Mouse (Mus musculus) hindbrain, embryonic 14.5 days (tissue): ENCODE results near the gene Ntrk3. TPM values are rescaled to one million over a fixed set of nuclear protein-coding genes. Genes with fewer than 3 reads are reported as not detected.

Experiments
- ATAC-seq: fragments of 200-750 bp; cut with Nextera tagmentation; 2 replicates; pipeline ENCODE4 v1.8.0; 2017; ENCODE audit warnings: moderate number of reproducible peaks, mild to moderate bottlenecking, moderate TSS enrichment, moderate library complexity; ENCODE audit not compliant: low FRiP score
- DNase-seq: peaks from one replicate; pipeline ENCODE4 v3.0.0-alpha.2; 2015; ENCODE audit warnings: low spot score
- H3K27ac ChIP-seq: fragments of 300-500 bp; sonication (generic); 2 replicates; pipeline ENCODE4 v1.5.1; 2014; ENCODE audit warnings: mild to moderate bottlenecking, moderate library complexity
- H3K27me3 ChIP-seq: fragments of 300-500 bp; sonication (generic); 2 replicates; pipeline ENCODE4 v1.6.1; 2014; ENCODE audit warnings: mild to moderate bottlenecking, low read length, mixed read lengths; ENCODE audit not compliant: control insufficient read depth, insufficient read depth
- H3K36me3 ChIP-seq: fragments of 300-500 bp; sonication (generic); replicated peaks from 2 replicates; pipeline ENCODE4 v1.6.1; 2014; ENCODE audit not compliant: control insufficient read depth, insufficient read depth
- H3K4me1 ChIP-seq: fragments of 300-500 bp; sonication (generic); replicated peaks from 2 replicates; pipeline ENCODE4 v1.6.1; 2014; ENCODE audit warnings: antibody characterized with exemption, low read length, mixed read lengths; ENCODE audit not compliant: control insufficient read depth, insufficient read depth
- H3K4me2 ChIP-seq: fragments of 300-500 bp; sonication (generic); replicated peaks from 2 replicates; pipeline ENCODE4 v1.6.1; 2014; ENCODE audit warnings: mild to moderate bottlenecking, moderate library complexity
- H3K4me3 ChIP-seq: fragments of 300-500 bp; sonication (generic); replicated peaks from 2 replicates; pipeline ENCODE4 v1.5.1; 2014; ENCODE audit warnings: mild to moderate bottlenecking, low read length
- H3K9ac ChIP-seq: fragments of 300-500 bp; sonication (generic); 2 replicates; pipeline ENCODE4 v1.6.1; 2014
- H3K9me3 ChIP-seq: fragments of 300-500 bp; sonication (generic); 2 replicates; pipeline ENCODE4 v1.6.1; 2016; ENCODE audit warnings: low read length; ENCODE audit not compliant: control insufficient read depth
- WGBS: fragments of 180-500 bp; shearing (Covaris S2); extraction: QIAGEN DNeasy Blood & Tissue Kit; methylation state at CpG from one replicate; pipeline ENCODE4 v1.1.7; 2014; 5-methylcytosine and 5-hydroxymethylcytosine counted together
- polyA plus RNA-seq: library from polyadenylated mRNA; unstranded; fragments of >200 nt; fragmentation: Nextera tagmentation; extraction: Ambion mirVana; gene quantifications from 2 replicates; pipeline ENCODE4 v1.2.1, GENCODE M21; 2014

Gene Ntrk3
- polyA plus RNA-seq, 1 experiment from 2014 or later = 25.9 TPM

DNA sequence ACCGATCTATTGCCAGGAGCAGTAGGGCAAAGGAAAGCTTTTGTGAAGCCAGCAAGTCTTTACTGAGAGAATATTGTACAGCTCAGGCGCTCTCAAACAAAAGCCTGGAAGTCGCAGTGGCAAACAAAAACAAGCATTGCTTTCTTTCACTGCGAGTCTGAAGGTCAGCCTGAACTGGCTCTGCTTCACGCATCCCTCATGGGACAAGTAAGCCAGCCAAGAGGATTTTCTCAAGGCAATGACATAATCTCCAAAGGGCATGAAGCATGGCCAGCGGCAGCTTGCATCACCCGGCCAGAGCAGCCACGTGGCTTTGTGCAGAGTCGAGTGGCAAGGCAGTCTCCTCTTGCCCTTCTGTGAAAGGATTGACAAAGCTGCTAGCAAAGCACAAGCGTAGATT is 79.8 kb downstream of the Ntrk3 start:
- WGBS = 35% methylated on average over 10 of the region's 10 CpGs
- ATAC-seq = peak; percentile 40; the same call in 1 of the 2 replicates
- no peaks in the 10 kb centered on the region for H3K4me1 ChIP-seq
- H3K4me2 ChIP-seq = no peak overlapping the region
- no peak overlapping the region for H3K4me3 ChIP-seq
- no peak overlapping the region for H3K27ac ChIP-seq
- no peaks in the 10 kb centered on the region for H3K36me3 ChIP-seq
- H3K27me3 ChIP-seq = no peaks in the 10 kb centered on the region
- DNase-seq = peak; percentile 38
- H3K9ac ChIP-seq = no peak overlapping the region
- no peaks in the 10 kb centered on the region for H3K9me3 ChIP-seq

DNA sequence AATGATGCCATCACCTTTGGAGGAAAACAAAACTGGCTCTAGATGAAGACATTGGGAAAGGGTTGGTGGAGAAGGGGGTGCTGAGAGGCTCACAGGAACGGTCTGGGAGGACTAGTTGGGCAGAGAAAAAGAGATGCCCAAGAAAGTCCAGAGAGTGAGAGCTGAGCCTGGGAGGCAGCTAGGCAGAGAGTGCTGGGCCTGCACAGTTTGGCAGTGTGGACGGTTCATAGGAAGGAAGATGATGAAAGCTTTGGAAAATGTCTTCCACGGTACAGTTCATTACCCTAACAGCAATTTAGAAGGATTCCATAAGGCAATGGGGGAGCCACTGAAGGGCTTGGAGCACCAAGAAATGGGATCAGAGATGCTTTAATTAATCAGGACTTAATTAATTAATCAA is 81.6 kb downstream of the Ntrk3 start:
- DNase-seq (no peak), ATAC-seq (no peak)
- Histone ChIP-seq H3K9me3 (no peaks in the 10 kb centered on the region), H3K4me3 (no peak overlapping the region), H3K4me1 (no peaks in the 10 kb centered on the region), H3K36me3 (no peaks in the 10 kb centered on the region), H3K27ac (no peak overlapping the region), H3K4me2 (no peak overlapping the region), H3K9ac (no peak overlapping the region), H3K27me3 (no peaks in the 10 kb centered on the region)
- 58% methylated on average over 3 of the region's 3 CpGs for WGBS

DNA sequence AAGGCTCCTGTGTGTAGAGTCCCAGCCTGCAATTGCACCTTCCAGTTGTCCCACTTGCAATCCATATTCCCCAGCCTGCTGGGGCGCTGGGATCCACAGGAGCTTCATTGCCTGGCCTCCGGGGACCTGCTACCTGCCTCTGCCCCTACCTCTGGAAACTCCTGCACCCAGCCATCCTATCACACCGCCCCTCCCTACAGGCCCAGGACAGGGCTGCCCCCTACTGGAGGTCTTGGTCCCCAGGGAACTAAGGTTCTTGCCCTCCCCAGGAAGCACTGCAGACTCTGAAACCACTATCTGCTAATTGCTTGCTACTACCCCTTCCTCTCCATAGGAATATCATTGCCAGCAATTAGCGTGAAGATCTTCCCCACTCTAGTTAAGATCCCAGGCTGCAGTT is 84.1 kb downstream of the Ntrk3 start:
- Histone ChIP-seq H3K9ac (no peak overlapping the region), H3K36me3 (no peaks in the 10 kb centered on the region), H3K4me1 (no peaks in the 10 kb centered on the region), H3K27me3 (no peaks in the 10 kb centered on the region), H3K4me3 (no peak overlapping the region), H3K27ac (no peak overlapping the region), H3K9me3 (no peaks in the 10 kb centered on the region), H3K4me2 (no peak overlapping the region)
- DNase-seq (no peak), ATAC-seq (0 out of 2 replicates have a peak, but pooled peaks have one; percentile 19)
- 42% methylated on average over 4 of the region's 4 CpGs for WGBS

DNA sequence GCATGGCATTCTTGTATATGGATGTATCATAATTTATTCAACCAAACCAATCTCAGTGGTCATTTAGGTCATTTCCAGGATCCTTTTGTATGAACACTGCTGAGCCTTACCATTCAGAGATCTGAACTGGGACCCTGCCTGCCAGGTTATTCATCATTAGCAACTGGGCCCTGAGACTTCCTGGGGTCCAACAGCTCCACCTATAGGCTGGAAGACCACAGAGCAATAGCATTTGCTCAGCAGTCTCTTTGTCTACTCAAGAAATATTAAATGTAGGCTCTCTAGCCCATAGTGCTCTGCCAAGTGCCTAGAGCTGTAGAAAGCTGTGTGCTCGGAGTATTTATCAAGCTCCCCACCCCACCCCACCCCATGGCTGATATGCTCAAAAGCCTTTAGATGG is 85.5 kb downstream of the Ntrk3 start:
- no peak overlapping the region for H3K4me2 ChIP-seq
- no peak overlapping the region for H3K27ac ChIP-seq
- no peaks in the 10 kb centered on the region for H3K4me1 ChIP-seq
- no peaks in the 10 kb centered on the region for H3K36me3 ChIP-seq
- DNase-seq (no peak), ATAC-seq (no peak)
- no peaks in the 10 kb centered on the region for H3K9me3 ChIP-seq
- no peak overlapping the region for H3K9ac ChIP-seq
- no peak overlapping the region for H3K4me3 ChIP-seq
- H3K27me3 ChIP-seq = no peaks in the 10 kb centered on the region
- 77% methylated on average over 1 of the region's 1 CpGs for WGBS

DNA sequence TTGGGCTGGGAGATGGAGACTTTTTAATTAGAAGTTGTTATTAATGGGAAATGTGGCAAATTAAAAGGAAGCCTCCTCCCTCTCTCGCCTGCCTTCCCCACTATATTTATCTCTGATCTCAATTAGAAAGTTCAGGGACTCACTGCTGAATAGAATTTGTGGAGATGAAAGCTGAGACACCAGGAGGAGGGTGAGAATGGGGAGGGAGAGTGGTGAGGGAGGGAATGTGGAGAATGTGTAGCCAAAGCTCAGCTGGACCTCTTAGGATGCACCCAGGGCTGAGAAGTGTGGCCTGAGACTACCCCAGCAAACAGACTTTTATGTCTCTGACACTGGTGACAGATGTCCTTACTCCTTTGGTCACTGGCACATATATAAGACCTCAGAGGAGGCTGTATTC is 86.3 kb downstream of the Ntrk3 start:
- no peaks in the 10 kb centered on the region for H3K9me3 ChIP-seq
- no peak overlapping the region for H3K4me3 ChIP-seq
- no peaks in the 10 kb centered on the region for H3K4me1 ChIP-seq
- WGBS = 35% methylated on average over 1 of the region's 1 CpGs
- DNase-seq (no peak), ATAC-seq (no peak)
- H3K9ac ChIP-seq = no peak overlapping the region
- no peak overlapping the region for H3K27ac ChIP-seq
- H3K36me3 ChIP-seq = no peaks in the 10 kb centered on the region
- H3K27me3 ChIP-seq = no peaks in the 10 kb centered on the region
- H3K4me2 ChIP-seq = no peak overlapping the region

DNA sequence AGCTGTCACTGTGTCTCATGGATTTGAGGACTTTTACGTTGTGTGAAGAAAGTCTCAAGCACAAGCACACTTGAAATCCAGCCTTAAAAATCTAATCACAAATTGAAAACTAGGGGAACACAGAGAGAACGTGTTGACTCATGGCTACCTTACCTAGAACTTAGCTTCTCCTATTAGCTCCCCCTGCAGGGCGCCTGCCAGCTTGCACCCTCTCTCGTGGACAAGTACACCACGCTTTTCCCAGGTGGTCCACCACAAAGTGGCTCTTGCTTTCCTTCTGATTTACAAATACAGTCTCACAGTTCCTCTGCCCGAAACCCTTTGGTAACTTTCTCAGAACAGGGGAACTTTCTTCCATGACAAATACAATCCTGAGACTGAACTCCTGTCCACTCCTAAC is 94.1 kb downstream of the Ntrk3 start:
- no peaks in the 10 kb centered on the region for H3K27me3 ChIP-seq
- H3K9me3 ChIP-seq = no peaks in the 10 kb centered on the region
- 67% methylated on average over 6 of the region's 6 CpGs for WGBS
- H3K4me2 ChIP-seq = no peak overlapping the region
- H3K4me3 ChIP-seq = no peak overlapping the region
- no peak overlapping the region for H3K9ac ChIP-seq
- no peaks in the 10 kb centered on the region for H3K4me1 ChIP-seq
- H3K27ac ChIP-seq = no peak overlapping the region
- ATAC-seq = no peak
- DNase-seq = no peak
- H3K36me3 ChIP-seq = no peaks in the 10 kb centered on the region

DNA sequence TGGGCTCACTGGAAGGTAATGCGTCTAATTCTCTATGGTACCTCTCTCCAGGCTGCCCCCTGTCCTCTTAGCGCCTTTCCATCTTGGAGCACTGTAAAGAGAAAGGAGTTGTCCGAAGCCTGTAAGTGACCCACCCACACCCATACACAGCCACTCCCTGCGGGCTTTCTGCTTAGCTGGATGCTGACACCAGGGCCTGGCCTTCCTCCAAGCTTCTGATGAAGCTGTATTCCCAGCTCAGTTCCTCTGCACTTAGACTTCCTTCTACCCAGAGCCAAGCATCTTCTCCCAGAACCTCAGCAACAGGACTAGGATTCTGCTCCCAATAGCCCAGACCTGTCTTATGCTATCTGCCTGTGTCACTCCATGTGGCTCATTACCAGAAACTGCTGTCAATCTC is 114.1 kb downstream of the Ntrk3 start:
- no peak overlapping the region for H3K27ac ChIP-seq
- no peak overlapping the region for H3K4me3 ChIP-seq
- DNase-seq (no peak), ATAC-seq (no peak)
- no peaks in the 10 kb centered on the region for H3K27me3 ChIP-seq
- WGBS = 53% methylated on average over 4 of the region's 4 CpGs
- H3K4me1 ChIP-seq = peaks cover 15% of the 10 kb centered on the region
- no peak overlapping the region for H3K4me2 ChIP-seq
- H3K36me3 ChIP-seq = no peaks in the 10 kb centered on the region
- no peak overlapping the region for H3K9ac ChIP-seq
- H3K9me3 ChIP-seq = no peaks in the 10 kb centered on the region

DNA sequence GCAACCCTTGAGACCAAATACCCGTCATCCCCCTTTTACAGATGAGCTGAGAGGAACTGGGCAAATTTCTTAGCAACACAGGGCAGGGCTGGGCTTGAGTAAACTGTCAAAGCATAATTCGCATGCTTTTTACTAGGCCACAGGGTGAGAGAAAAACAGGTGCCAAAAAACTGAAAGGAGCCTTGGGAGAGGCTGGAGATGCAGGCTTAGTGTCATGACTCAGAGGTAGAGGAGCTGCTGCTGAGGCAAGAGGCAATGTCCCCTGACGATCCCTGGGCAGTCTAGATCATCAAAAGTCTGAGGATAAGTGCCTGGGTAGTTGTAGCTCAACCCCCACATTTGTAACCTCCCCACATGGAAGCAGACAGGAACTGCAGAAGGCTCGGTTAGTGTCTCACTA is 116.7 kb downstream of the Ntrk3 start:
- H3K9ac ChIP-seq = no peak overlapping the region
- 49% methylated on average over 4 of the region's 4 CpGs for WGBS
- H3K36me3 ChIP-seq = no peaks in the 10 kb centered on the region
- H3K4me1 ChIP-seq = peaks cover 15% of the 10 kb centered on the region
- H3K4me3 ChIP-seq = no peak overlapping the region
- no peak overlapping the region for H3K27ac ChIP-seq
- no peak for DNase-seq
- H3K4me2 ChIP-seq = no peak overlapping the region
- no peaks in the 10 kb centered on the region for H3K9me3 ChIP-seq
- no peak for ATAC-seq
- H3K27me3 ChIP-seq = no peaks in the 10 kb centered on the region

DNA sequence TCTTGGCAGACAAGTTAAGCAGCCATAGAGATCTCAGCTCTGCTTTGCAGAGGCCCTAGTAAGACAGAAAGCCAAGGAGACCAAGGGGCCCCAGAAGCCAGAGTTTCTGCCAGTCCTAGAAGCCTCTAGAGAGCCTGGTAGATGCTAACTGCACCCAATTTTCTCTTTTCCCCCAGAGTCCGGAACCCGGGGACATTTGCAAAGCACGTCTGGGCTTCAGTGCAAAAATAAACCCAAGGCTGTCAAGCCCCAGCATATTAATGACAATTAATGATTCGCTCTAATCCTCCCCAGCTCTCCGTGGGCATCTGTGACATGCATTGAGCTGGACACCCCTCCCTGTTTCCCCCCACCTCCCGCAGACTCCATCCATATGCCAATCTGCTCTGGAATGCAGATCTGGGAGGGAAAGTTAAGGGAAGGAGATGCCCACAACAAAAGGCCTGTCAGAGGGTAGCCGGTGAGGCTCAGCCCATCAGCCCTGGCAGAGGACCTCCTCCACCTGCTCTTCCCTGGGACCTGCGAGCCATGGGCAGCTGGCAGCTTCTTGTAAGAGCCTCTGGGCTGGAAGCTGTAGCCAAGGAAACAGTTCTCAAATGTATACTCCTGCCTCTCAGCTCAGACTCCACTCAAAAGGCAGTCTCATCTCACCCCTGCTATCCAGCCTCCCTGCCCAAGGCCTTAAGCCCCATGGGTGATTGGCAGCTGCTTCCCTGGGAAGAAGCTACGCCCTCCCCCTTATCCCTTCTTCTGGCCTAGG is 117.8 kb downstream of the Ntrk3 start:
- no peak overlapping the region for H3K4me2 ChIP-seq
- ATAC-seq (peak; percentile 88), DNase-seq (peak; percentile 55)
- 0 out of 2 replicates have a peak overlapping the region, but pooled peaks have one; percentile 38 for H3K27ac ChIP-seq
- no peak overlapping the region for H3K4me3 ChIP-seq
- no peaks in the 10 kb centered on the region for H3K36me3 ChIP-seq
- peaks cover 15% of the 10 kb centered on the region for H3K4me1 ChIP-seq
- no peaks in the 10 kb centered on the region for H3K9me3 ChIP-seq
- H3K9ac ChIP-seq = no peak overlapping the region
- 15% methylated on average over 9 of the region's 9 CpGs for WGBS
- no peaks in the 10 kb centered on the region for H3K27me3 ChIP-seq
